Mouse (Mus musculus): ENCODE measurements around the gene Hist1h2bn. TPM values are rescaled to one million over a fixed set of nuclear protein-coding genes. Genes with fewer than 3 reads are reported as not detected.
"Not testable (repeated sequence)": the region's sequence is repeated elsewhere in the genome, so short reads cannot be mapped to it uniquely, and the experiment has no call there.

The Hist1h2bn gene
- 10 to 100 TPM; 36.1 to 38.9 TPM for total RNA-seq (2021)
- long read RNA-seq, experiment 1, partial matches to known transcripts, result 0 of 1 reads
- long read RNA-seq, experiment 1, other reads (novel, unspliced or antisense), result 1 of 1 reads
- long read RNA-seq, experiment 2, result 0 reads

DNA sequence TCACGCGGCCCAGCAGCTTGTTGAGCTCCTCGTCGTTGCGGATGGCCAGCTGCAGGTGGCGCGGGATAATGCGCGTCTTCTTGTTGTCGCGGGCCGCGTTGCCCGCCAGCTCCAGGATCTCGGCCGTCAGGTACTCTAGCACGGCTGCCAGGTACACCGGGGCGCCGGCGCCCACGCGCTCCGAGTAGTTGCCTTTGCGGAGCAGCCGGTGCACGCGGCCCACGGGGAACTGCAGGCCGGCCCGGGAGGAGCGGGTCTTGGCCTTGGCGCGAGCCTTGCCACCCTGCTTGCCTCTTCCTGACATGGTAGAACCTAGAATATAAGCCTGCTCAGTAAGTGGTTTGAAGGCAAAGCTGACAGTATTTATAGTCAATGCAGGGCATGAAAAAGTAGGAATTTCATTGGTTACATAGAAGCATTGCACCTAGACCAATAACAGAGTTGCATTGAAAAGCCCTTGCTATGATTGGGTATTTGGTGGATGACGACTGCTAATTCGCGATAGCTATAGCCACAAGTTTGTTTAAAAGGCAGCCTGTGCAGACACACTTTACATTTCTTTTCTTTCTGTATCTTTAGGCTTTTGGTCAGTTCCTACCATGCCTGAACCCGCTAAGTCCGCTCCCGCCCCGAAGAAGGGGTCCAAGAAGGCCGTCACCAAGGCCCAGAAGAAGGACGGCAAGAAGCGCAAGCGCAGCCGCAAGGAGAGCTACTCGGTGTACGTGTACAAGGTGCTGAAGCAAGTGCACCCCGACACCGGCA lies at the start of gene Hist1h2bn, which contains the start of gene Hist1h2ak:
Gene Hist1h2bn (plus strand): TSS at position 600 of the 762 bp plus-strand sequence.
Gene Hist1h2ak (minus strand): TSS at position 304 of the 762 bp plus-strand sequence.
- DNase-seq, result peak; percentile 46 to 62

GRCm38 (mm10) chr13:21706669-21707068 lies 47.3 kb upstream of the Hist1h2bn start:
- no peak for DNase-seq

DNA sequence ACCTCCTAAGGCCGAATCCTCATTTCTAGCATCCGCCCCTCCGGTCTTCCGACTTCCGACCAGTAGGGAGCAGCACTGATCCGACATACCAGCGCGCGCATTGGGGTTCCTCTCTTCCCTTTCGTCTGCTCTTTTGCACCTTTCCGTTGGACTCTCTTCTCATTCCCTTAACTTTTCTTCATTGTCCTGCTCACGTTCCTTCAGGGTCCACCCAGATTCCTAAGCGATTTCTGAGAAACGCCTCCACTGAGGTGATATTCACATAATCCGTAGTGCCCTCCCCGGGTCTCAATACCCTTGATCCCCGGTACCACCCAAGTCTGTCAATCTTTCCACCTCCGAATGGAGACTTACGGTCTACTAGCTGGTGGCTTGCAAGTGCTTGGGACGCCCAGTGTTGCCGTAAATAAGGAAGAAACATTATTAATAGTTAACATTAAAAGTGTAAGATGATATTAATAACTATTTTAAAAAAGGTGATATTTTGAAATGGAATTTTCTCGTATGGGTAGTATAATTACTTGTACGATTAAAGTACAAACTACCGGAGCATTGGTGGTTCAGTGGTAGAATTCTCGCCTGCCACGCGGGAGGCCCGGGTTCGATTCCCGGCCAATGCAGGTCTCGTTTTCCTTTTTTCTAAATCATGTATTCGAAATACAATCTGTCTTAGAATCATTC lies 43.8 kb upstream of the Hist1h2bn start:
- peak; percentile 89 to 91 for DNase-seq

DNA sequence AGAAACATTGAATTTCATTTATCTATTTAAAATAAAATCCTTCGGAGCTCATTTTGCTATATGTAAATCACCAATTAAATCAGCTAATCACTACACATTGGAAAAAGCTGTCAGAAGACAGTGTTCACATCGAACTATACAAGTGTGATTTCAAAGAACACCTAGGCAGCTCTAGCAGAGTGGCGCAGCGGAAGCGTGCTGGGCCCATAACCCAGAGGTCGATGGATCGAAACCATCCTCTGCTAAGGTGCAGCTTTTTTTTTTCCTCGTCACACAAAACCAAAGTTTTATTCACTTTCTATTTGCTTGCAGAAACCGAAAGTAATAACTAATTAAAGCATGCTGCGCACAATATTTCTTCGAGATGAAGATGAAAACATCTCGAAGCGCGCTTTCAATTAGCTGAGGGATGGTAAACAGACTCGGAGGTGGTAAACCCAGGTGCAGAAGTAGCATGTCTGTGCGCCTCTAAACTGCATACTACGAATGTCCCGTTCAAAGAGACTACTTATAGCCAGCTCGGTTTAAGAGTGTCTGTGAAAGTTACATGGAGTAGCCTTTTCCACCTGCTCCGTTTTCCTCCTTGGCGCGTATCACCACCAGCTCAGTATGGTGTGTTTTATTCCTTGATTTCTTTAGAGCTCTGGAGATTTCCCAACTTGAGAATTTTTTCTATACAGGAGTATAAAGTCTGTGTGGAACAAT lies 43.0 kb upstream of the Hist1h2bn start:
- DNase-seq, result peak; percentile 76 to 77

DNA sequence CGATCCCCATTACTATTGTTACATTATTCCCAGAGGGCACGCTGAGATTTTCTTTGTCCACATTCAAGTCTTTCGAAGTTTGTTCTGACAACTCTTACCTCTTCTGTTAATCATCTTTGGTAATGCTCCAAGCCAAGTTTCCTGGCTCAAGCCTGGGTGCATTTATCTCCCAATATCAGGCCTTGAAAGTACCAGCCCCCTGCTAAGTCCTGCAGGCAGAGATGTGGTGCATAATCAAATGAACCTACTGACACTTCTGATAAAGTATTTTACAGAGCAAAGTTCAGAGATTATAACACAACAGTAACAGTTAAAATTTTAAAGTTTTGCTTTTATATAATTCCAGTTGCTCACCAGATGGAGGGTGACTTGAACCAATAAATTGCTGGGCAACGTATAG lies 42.2 kb upstream of the Hist1h2bn start:
- DNase-seq, result no peak

DNA sequence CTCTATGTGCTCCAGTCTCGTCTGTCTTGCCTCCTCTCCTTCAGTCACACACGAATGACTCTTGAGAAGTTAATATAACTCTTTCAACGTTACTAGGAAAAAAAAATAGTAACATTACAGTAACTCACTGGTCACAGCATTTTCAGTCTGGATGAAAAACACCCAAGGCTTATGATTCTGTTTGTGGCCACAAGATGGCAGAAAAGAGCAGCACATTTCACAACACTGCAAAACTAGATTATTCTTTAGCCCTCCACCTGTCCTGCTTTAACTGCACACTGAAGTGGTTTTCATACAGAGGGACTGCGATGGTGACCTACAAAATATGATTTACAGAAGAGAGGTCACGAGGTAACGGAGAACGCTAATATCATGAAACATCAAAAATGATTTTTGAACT lies 39.2 kb upstream of the Hist1h2bn start:
- DNase-seq, result peak; percentile 45 to 64

- no peak for DNase-seq
These were observed 38.6 kb upstream of the Hist1h2bn start for GRCm38 (mm10) chr13:21715131-21715863.

DNA sequence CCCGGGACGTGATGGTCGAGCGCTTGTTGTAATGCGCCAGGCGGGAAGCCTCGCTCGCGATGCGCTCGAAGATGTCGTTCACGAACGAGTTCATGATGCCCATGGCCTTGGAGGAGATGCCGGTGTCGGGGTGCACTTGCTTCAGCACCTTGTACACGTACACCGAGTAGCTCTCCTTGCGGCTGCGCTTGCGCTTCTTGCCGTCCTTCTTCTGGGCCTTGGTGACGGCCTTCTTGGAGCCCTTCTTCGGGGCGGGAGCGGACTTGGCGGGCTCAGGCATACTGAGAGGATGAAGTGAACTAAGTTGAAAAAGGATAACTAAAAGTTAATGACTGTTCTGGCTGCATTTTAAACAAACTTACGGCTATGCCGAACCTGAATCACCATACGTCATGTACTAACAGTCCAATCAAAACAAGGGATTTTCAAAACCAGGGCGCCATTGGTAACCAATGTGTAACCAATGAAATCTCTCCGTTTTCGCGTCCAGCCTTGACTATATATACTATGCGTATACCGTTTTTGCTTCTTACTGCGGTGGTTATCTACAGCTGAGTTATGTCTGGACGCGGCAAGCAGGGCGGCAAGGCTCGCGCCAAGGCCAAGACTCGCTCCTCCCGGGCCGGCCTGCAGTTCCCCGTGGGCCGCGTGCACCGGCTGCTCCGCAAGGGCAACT lies 37.9 kb upstream of the Hist1h2bn start, which contains the start of the genes Hist1h2bl and Hist1h2ai:
Gene Hist1h2bl (minus strand): TSS at position 280 of the 676 bp plus-strand sequence.
Gene Hist1h2ai (plus strand): TSS at position 559 of the 676 bp plus-strand sequence.
- DNase-seq, result peak; percentile 63 to 71

GRCm38 (mm10) chr13:21716540-21717391 lies 37.2 kb upstream of the Hist1h2bn start:
- DNase-seq, result not testable (repeated sequence)

DNA sequence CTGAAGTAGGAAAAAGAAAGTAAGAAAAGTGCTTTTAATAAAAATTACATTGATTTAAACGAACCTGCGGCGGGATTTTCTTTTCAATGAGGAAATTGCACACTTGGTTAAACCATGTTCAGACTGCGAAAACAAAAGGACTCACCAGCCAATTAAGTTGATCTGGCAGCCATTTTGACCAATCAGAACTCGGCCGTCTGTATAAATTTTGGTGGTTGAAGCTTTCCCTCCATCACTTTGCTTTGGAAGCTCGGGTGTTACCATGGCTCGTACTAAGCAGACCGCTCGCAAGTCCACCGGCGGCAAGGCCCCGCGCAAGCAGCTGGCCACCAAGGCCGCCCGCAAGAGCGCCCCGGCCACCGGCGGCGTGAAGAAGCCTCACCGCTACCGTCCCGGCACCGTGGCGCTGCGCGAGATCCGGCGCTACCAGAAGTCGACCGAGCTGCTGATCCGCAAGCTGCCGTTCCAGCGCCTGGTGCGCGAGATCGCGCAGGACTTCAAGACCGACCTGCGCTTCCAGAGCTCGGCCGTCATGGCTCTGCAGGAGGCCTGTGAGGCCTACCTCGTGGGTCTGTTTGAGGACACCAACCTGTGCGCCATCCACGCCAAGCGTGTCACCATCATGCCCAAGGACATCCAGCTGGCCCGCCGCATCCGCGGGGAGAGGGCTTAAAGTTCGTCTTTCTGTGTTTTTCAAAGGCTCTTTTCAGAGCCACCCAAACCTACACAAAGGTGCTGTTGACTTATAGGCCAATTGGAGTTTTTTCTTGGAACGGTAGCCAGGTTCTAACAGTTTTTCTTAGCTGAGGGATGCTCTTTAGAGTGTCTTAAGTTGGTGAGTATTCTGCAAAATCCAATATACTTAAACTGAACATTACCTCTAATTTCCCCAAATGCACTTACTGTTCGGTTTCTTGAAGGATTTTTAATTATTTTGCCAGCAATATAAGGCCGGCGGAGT lies 36.2 kb upstream of the Hist1h2bn start, which contains the start of gene Hist1h3h:
Gene Hist1h3h (plus strand): TSS at position 263 of the 961 bp plus-strand sequence.
- peak; percentile 81 to 84 for DNase-seq

DNA sequence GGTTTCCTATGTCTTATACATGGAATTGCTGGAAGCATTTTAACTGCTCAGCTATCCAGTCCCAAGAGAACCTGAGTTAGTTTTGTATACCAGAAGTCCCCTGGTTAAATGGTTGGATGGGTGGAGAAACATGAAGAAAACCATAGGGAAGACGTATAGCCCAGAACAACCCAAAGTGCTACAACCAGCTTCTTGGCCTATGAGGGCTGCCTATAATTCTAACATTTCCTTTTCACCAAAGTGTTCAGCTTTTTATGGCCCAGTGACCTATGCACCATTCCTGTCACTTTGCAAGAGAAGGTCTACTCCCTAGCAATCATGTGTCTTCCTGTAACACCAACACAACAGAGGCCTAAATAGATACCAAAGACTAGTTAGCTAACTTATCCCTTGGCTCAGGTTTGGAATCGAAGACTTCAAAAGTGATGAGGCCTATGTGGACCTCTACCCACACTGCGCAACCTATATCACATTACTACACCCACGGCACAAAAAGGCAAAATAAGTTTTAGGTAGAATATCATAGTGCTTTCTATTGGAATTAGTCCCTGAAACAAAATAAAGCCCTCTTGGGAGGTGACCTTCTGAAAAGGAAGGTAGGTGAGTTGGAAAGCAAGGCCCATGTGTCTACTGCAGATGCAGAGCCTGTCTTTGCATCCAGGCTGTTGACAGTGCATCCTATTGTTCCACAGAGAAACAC lies 35.4 kb upstream of the Hist1h2bn start:
- DNase-seq, result no peak

DNA sequence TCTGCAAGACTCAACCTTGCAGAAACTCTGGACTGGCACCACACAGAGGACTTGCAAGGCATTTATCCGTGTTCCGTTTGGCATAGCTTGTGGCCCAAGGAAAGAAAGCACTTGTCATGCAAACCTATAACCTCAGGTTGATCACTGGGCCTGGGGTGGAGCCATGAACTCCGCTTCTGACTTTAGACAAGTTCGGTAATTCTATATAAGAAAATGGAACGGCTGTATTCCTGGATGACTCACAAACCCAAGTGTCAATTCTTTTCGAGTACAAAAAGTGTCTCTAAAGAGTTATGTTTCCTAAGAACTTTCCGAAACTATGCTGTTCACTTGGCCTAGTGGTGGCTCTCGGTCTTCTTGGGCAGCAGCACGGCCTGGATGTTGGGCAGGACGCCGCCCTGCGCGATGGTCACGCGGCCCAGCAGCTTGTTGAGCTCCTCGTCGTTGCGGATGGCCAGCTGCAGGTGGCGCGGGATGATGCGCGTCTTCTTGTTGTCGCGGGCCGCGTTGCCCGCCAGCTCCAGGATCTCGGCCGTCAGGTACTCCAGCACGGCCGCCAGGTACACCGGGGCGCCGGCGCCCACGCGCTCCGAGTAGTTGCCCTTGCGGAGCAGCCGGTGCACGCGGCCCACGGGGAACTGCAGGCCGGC lies 32.7 kb upstream of the Hist1h2bn start:
- DNase-seq, result not testable (repeated sequence)

DNA sequence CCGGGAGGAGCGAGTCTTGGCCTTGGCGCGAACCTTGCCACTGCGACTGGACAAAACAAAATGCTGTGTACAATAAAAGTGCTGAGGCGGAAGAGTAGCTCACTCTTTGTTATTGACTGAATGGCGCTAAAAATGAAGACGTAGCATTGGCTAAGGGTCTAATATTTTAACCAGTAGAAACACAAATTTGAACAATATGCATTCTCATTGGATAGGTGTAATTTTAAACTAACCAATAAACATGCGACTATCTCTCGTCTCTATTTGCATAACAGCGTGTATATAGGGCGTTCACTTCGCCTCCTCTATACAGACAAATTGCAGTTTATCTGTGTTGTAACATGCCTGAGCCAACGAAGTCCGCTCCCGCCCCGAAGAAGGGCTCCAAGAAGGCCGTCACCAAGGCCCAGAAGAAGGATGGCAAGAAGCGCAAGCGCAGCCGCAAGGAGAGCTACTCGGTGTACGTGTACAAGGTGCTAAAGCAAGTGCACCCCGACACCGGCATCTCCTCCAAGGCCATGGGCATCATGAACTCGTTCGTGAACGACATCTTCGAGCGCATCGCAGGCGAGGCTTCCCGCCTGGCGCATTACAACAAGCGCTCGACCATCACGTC lies 32.1 kb upstream of the Hist1h2bn start, which contains the start of gene Hist1h2bm:
Gene Hist1h2bm (plus strand): TSS at position 288 of the 616 bp plus-strand sequence.
- DNase-seq, result peak; percentile 44 to 53

DNA sequence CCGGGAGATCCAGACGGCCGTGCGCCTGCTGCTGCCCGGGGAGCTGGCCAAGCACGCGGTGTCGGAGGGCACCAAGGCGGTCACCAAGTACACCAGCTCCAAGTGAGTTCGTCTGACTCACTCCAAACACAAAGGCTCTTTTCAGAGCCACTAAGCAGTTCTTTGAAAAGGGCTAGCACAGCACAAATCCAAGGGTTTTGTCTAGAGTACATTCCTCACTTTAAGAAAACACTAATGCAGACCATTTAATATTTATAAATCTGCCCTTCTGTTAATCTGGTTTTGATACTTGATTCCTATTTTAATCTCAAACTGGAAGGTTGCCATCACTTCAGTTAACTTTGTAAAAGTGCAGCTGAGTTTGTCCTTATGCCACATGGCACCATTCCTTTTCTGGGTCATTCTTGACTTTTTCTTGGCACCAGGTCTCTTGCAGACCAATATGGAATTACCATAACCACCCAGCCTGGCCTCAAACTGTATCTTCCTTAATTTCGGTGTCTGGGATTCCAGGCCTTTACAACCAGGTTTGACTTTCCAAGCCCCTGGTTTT lies 31.5 kb upstream of the Hist1h2bn start:
- DNase-seq, result peak in 1 of 2 experiments; percentile 16

DNA sequence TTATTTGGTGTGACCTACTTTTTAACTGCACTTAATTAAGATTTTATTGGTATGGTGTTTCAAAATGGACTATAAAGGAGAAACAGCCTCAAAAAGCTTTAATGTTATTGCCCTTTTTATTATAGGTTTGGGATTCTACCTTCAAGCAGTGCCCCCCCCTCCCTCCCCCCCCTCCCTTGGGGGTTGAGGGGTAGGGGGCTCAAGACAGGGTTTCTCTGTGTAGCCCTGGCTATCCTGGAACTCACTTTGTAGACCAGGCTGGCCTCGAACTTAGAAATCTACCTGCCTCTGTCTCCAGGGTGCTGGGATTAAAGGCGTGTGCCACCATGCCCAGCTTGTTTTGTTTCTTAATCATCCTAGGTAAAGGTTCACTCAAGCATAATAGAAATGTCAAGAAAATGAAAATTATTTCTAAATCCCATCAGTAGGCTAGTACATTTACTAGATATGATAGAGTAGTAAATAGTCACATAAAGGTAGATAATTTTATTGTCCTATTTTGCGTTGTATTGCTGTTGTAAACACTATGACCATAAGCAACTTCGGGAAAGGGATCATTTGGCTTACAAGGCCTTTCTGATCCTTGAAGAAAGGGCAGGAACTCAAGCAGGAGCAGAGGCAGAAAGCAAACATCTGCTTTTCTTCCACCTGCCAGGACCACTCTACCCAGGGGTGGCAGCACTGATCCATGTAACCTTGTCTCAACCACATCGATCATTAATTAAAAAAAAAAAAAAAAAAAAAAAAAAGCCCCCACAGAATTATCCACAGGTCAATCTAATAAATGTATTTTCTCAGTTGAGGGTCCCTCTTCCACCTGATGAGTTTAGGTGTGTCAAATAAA lies 30.7 kb upstream of the Hist1h2bn start:
- no peak for DNase-seq

All from adrenal gland, postnatal 36 days (tissue).